Comparison of ENCODE assay signal across 21 mouse cellular contexts in the genomic region with DNA sequence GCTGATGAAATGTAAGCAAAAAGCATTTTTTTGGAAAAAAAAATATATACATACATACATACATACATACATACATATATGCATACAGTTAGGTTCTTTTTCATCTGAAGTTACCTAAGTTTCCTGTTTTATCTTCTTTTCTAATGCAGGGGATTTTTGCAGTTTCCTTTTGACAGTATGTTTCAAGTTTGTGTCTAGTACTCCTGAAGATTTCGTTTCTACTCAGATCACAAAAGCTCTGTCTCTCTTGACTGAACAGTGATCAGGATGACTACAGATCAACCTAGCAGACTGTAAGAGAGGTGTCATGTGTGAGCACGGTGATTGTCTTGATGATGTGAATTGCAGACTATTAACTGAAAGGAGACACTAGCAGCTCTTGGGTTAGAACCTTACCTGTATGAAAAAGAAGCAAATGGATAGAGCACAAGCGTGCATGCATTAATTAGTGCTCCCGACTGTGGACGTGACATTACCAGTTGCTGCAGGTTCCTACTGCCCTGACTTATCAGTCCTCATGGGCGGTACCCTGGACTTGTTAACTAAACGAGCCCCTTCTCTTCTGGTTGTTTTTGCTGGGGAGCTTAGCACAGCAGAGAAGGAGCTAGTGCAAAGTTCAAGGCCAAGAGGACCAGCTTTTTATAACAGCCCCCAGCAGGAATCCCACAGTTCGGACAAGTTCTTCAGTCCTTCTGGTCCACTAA.
DNase-seq lines count a peak whose midpoint lies in the region; ATAC-seq and TF ChIP-seq lines count a peak whose summit lies in the region.
"Had no signal": no experiment of that assay in that cellular context is flagged by ENCODE, and none has a peak within 500 bp of the region (broad histone marks: within the 10 kb centered on the region; RNA-seq: fewer than 3 reads in every experiment).

No protein-coding gene starts in this region.

- H3K4me2 ChIP-seq in liver, embryonic 15.5 days: no peak overlapping the region
- H3K4me2 ChIP-seq in liver, postnatal 0 days (ENCODE audit: low read depth, low read length): no peak overlapping the region
- no peak overlapping the region for H3K4me2 ChIP-seq in liver, embryonic 16.5 days (ENCODE audit: low read depth, low read length)
- H3K4me2 ChIP-seq: embryonic facial prominence, embryonic 15.5 days; lung, embryonic 15.5 days; midbrain, embryonic 15.5 days; neural tube, embryonic 13.5 days had no signal

- peak; percentile 54; the same call in 1 of the 2 replicates for ATAC-seq in liver, embryonic 15.5 days (ENCODE audit: insufficient read depth)
- no peak for ATAC-seq in liver, postnatal 0 days
- ATAC-seq in liver, embryonic 16.5 days (ENCODE audit: low read depth): peak; percentile 50
- ATAC-seq: forebrain, embryonic 14.5 days; hindbrain, embryonic 16.5 days; midbrain, embryonic 15.5 days had no signal

- no peak overlapping the region for H3K9ac ChIP-seq in liver, embryonic 15.5 days
- no peak overlapping the region for H3K9ac ChIP-seq in liver, postnatal 0 days (replicated peaks)
- H3K9ac ChIP-seq in liver, embryonic 16.5 days (ENCODE audit: low read depth, low read length): no peak overlapping the region
- H3K9ac ChIP-seq: embryonic facial prominence, embryonic 15.5 days; lung, embryonic 15.5 days; midbrain, embryonic 15.5 days; neural tube, embryonic 13.5 days had no signal

- no peak overlapping the region for H3K27ac ChIP-seq in liver, embryonic 15.5 days (replicated peaks)
- H3K27ac ChIP-seq in liver, postnatal 0 days (ENCODE audit: low read depth): no peak overlapping the region
- no peak overlapping the region for H3K27ac ChIP-seq in liver, embryonic 16.5 days (ENCODE audit: low read length)
- no peak overlapping the region for H3K27ac ChIP-seq in midbrain, embryonic 10.5 days (replicated peaks)
- H3K27ac ChIP-seq: embryonic facial prominence, embryonic 15.5 days; gastrocnemius, adult 2 months; lung, embryonic 15.5 days; midbrain, embryonic 15.5 days; neural tube, embryonic 13.5 days had no signal

- 57% methylated on average over 8 of the region's 8 CpGs for WGBS in liver, embryonic 15.5 days (ENCODE audit: insufficient replicate concordance)
- WGBS in liver, postnatal 0 days (ENCODE audit: insufficient replicate concordance): 68% methylated on average over 8 of the region's 8 CpGs
- WGBS in liver, embryonic 16.5 days (ENCODE audit: insufficient replicate concordance): 53% methylated on average over 8 of the region's 8 CpGs
- 88% methylated on average over 8 of the region's 8 CpGs for WGBS in midbrain, embryonic 10.5 days

- TF ChIP-seq CTCF in liver, postnatal 0 days (IDR thresholded peaks at IDR 0.05; ENCODE audit: low read depth): no peak

- H3K27me3 ChIP-seq in liver, embryonic 15.5 days: no peaks in the 10 kb centered on the region
- H3K27me3 ChIP-seq in liver, postnatal 0 days (ENCODE audit: insufficient read depth, low read length): no peaks in the 10 kb centered on the region
- no peaks in the 10 kb centered on the region for H3K27me3 ChIP-seq in liver, embryonic 16.5 days (ENCODE audit: control insufficient read depth, insufficient read depth, low read depth, low read length)
- H3K27me3 ChIP-seq in midbrain, embryonic 10.5 days (ENCODE audit: low read depth, poor library complexity, severe bottlenecking): no peaks in the 10 kb centered on the region
- H3K27me3 ChIP-seq: embryonic facial prominence, embryonic 15.5 days; lung, embryonic 15.5 days; midbrain, embryonic 15.5 days; neural tube, embryonic 13.5 days had no signal

- no peak overlapping the region for H3K4me3 ChIP-seq in liver, embryonic 15.5 days (replicated peaks)
- no peak overlapping the region for H3K4me3 ChIP-seq in liver, postnatal 0 days (ENCODE audit: low read depth, low read length)
- H3K4me3 ChIP-seq in liver, embryonic 16.5 days (ENCODE audit: low read depth, low read length): no peak overlapping the region
- H3K4me3 ChIP-seq in midbrain, embryonic 10.5 days: no peak overlapping the region
- H3K4me3 ChIP-seq: embryonic facial prominence, embryonic 15.5 days; gastrocnemius, adult 2 months; lung, embryonic 15.5 days; midbrain, embryonic 15.5 days; neural tube, embryonic 13.5 days had no signal

- H3K36me3 ChIP-seq in liver, embryonic 15.5 days (replicated peaks): no peaks in the 10 kb centered on the region
- H3K36me3 ChIP-seq in liver, postnatal 0 days (replicated peaks; ENCODE audit: insufficient read depth, low read length): no peaks in the 10 kb centered on the region; the same call in 1 of the 2 replicates
- no peaks in the 10 kb centered on the region for H3K36me3 ChIP-seq in liver, embryonic 16.5 days (ENCODE audit: control insufficient read depth, insufficient read depth)
- peaks cover 9% of the 10 kb centered on the region for H3K36me3 ChIP-seq in midbrain, embryonic 10.5 days
- H3K36me3 ChIP-seq: embryonic facial prominence, embryonic 15.5 days; neural tube, embryonic 13.5 days had no signal

- no peak for TF ChIP-seq EP300 in liver, postnatal 0 days (IDR thresholded peaks at IDR 0.05; ENCODE audit: low read depth)

- DNase-seq in liver, postnatal 0 days: no peak
- peak; percentile 69 for DNase-seq in induced T-regulatory cell, adult 2 months (ENCODE audit: low read depth)
- no peak for DNase-seq in midbrain, embryonic 10.5 days (ENCODE audit: low spot score)
- no peak for DNase-seq in heart, postnatal 4 days
- no peak for DNase-seq in ovary, postnatal 10 days (ENCODE audit: low spot score)
- DNase-seq: adrenal gland, postnatal 36 days; cerebellum, adult 9-11 months; gastrocnemius, adult 2 months; kidney, adult 8-10 months; kidney, postnatal 10 days; layer of hippocampus, postnatal 36 days; lung, postnatal 36 days; right cerebral cortex, adult 18-20 months had no signal

- H3K4me1 ChIP-seq in liver, embryonic 15.5 days (replicated peaks): 0 out of 2 replicates have a peak, but pooled peaks cover 5% of the 10 kb centered on the region
- H3K4me1 ChIP-seq in liver, postnatal 0 days (ENCODE audit: insufficient read depth): no peaks in the 10 kb centered on the region
- no peaks in the 10 kb centered on the region; the same call in 1 of the 2 replicates for H3K4me1 ChIP-seq in liver, embryonic 16.5 days (ENCODE audit: control insufficient read depth, low read depth, low read length)
- H3K4me1 ChIP-seq in midbrain, embryonic 10.5 days: no peaks in the 10 kb centered on the region
- H3K4me1 ChIP-seq: embryonic facial prominence, embryonic 15.5 days; lung, embryonic 15.5 days; midbrain, embryonic 15.5 days; neural tube, embryonic 13.5 days had no signal

- no peaks in the 10 kb centered on the region for H3K9me3 ChIP-seq in liver, embryonic 15.5 days (replicated peaks)
- no peaks in the 10 kb centered on the region for H3K9me3 ChIP-seq in liver, postnatal 0 days (ENCODE audit: low read length)
- H3K9me3 ChIP-seq in liver, embryonic 16.5 days (replicated peaks; ENCODE audit: control insufficient read depth, low read length): no peaks in the 10 kb centered on the region
- no peaks in the 10 kb centered on the region for H3K9me3 ChIP-seq in midbrain, embryonic 10.5 days (replicated peaks)
- H3K9me3 ChIP-seq: embryonic facial prominence, embryonic 15.5 days; lung, embryonic 15.5 days; midbrain, embryonic 15.5 days; neural tube, embryonic 13.5 days had no signal
